Mouse (Mus musculus) common myeloid progenitor, adult 5-6 weeks (primary cell): ENCODE measurements around the gene Mlkl. TPM values are rescaled to one million over a fixed set of nuclear protein-coding genes. Genes with fewer than 3 reads are reported as not detected.
"Not testable (repeated sequence)": the region's sequence is repeated elsewhere in the genome, so short reads cannot be mapped to it uniquely, and the experiment has no call there.

Experiments used
- ATAC-seq: replicated peaks from 2 replicates; pipeline ENCODE4 v1.8.0; 2016; ENCODE audit warnings: low read depth, mild to moderate bottlenecking, moderate TSS enrichment, inconsistent platforms; ENCODE audit not compliant: poor library complexity, severe bottlenecking
- total RNA-seq: library from RNA; stranded (forward); fragments of 200-1000, 187-1606 nt; gene quantifications from 2 replicates; pipeline ENCODE4 v1.2.3, GENCODE M21; 2017

The Mlkl gene
- total RNA-seq, 1 experiment from 2014 or later, result 65.4 TPM

DNA sequence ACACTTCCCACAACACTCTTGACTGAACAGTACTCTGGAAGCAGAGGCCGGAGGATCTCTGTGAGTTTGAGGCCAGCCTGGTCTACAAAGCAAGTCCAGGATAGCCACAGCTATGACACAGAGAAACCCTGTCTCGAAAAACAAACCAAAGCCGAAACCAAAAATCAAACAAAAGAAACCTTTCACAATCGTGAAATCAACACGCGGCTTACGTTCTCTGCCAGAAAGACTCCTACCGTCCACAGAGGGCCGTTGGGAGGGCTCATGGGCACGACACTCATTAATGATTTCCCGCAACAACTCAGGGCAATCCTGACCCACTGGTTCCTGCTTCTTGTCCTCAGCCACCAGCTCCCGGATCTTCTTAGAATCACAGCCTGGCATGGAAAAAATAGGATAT, 23.2 kb downstream of the Mlkl start:
- ATAC-seq, result no peak

DNA sequence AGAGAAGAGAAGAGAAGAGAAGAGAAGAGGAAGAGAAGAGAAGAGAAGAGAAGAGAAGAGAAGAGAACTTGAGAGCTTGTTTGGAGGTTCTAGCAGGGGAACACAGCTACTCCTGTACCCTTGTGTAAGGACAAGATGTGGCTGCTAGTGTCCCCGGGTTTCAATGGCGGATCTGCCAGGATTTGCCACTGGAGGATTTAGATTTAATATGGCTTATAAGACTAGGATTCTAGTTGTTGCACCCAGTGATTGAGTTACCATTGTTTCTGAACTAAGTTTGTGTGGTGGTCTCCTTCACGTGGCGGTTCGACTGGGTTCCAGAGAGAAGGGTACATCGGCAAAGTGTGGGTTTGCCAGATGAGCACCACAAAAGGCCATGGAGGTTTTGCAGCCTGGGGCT, 24.0 kb downstream of the Mlkl start:
- not testable (repeated sequence) for ATAC-seq

DNA sequence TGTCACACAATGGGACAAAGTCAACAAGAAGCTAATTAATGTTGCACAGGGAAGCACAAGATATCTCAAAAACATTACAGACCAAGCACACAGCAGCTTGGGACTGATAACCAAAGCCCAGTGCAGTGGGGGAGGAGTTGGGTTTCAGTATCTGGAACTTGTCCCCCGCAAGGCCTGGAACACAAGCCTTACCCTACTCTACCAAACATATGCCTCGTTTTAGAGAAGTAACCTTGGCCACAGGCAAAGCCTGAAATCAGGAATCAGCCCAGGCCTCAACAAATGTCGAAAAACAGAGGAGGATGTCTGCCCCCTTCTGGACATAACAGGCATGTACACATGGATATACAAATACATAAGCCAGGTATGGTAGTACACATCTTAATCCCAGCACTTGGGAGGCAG, 25.2 kb downstream of the Mlkl start:
- ATAC-seq, result peak; percentile 95

DNA sequence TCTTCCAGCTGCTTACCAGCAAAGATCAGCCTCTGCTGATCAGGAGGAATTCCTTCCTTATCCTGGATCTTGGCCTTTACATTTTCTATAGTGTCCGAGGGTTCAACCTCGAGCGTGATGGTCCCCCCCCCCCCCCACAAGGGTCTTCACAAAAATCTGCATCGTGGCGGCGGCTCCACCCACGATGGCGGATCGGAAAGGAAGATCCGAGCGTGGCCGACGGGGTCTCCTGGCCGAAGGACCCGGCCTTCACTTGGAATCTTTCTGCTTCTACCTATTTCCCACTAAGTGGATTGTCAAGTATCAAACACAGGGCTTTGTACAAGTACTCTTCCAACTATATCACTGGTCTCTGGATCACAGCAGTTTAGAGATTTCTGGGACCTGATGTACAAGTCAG, 28.0 kb downstream of the Mlkl start:
- peak; percentile 46; the same call in 1 of the 2 replicates for ATAC-seq

DNA sequence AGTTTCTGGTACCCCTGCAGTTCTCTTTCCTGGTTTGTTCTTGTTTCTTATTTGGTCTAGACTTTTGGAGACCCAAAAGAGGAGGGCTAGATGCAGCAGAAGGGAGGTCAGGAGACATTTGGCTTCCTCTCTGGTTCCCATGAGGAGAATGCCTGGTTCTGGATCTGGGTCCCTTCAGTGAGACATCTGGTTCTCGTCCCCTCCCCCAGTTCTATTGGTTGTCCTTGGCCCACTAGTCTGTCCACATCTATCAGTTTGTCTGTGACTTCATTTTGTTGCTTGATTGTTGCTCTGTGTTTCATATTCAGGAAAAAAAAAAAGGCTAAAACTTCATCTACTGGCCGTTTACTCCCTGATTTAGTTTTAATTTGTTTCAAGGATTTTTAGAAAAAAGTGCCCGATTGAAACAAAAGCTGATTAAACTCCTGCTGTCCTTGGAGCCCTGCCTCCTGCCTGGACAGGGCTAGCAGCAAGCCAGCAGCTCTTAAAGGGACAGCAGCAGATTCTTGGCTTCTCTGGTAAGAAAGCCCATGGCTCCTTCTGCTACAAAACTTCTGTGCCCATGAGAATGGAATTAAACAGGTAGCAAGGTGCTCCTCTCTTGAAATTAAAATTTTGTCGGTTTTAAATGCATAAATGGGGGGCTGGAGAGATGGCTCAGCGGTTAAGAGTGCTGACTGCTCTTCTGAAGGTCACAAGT, 32.8 kb downstream of the Mlkl start:
- no peak for ATAC-seq

DNA sequence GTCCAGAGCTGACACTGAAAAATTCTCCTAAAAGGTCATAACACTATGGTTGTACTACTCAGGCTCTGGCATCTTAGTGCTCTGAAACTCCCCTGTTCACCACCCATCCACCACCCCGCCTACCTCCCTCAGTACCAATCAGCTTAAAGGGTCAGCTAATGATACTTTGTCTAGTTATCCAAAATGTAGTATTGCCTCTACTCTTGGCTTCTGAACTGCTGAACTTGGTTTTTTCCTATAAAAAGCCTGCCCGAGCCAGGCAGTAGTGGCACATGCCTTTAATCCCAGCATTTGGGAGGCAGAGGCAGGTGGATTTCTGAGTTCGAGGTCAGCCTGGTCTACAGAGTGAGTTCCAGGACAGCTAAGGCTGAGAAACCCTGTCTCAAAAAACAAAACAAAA, 33.6 kb downstream of the Mlkl start:
- ATAC-seq, result no peak

DNA sequence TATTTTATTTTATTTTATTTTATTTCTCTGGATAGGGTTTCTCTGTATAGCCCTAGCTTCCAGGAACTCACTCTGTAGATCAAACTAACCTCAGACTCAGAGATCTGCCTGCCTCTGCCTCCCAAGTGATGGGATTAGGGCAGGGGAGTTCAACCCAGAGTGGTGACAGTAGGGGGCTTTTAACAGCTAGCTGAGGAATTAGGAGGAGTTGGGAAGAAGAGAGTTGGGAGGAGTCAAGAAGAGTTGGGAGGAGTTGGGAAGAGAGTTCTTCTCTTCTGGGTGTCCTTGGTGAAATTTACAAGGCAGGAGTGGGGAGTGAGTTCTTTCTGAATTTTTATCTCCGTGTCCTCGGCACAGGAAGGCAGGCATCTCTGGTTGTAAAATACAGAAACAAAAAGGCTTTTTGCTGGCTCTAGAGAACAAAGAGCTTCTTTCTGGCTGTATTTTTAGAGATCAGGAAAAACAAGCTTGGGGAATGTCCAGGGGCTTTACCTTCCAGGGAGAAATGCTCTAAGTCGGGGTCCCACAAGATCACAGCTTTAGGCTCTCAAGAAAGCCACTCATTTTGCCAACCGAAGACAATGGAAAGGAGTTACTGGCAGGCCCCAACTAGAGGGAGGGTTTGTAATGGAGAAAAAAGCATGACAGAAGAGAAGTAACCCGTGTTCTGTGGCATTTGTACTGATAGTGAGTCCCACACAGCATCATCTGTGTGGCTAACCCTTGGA, 34.7 kb downstream of the Mlkl start:
- ATAC-seq, result not testable (repeated sequence)

DNA sequence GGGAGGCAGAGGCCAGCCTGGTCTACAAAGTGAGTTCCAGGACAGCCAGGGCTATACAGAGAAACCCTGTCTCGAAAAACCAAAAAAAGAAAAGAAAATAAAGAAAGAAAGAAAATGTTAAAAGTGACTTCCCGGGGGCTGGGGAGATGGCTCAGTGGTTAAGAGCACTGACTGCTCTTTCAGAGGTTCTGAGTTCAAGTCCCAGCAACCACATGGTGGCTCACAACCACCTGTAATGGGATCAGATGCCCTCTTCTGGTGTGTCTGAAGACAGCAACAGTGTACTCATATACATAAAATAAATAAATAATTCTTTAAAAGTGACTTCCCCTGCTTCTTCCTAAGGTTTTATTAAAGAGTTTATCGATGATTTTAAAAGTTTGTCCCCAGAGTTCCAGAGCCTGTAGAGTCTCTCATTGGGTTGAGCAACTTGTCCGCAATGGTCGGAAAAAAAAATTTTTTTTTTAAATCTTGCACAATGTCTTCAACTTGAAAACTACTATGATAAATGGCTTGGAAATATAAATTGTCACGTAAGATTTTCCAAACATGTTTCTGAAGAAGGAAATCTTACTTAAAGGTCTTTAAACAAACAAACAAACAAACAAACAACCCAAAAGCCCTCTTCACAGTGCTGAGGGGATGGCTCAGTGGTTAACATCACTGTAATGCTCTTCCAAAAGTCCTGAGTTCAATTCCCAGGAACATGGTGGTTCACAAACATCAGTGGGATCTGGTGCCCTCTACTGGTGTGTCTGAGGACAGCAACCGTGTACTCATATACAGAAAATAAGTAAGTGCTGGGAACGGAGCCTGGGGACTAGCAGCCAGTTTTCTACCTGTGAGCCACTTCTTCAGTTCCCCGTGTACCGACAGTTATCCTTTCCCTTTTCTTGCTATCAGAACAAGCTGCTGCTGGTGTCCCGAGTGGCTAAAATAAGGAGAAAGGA, 37.1 kb downstream of the Mlkl start:
- ATAC-seq, result no peak

DNA sequence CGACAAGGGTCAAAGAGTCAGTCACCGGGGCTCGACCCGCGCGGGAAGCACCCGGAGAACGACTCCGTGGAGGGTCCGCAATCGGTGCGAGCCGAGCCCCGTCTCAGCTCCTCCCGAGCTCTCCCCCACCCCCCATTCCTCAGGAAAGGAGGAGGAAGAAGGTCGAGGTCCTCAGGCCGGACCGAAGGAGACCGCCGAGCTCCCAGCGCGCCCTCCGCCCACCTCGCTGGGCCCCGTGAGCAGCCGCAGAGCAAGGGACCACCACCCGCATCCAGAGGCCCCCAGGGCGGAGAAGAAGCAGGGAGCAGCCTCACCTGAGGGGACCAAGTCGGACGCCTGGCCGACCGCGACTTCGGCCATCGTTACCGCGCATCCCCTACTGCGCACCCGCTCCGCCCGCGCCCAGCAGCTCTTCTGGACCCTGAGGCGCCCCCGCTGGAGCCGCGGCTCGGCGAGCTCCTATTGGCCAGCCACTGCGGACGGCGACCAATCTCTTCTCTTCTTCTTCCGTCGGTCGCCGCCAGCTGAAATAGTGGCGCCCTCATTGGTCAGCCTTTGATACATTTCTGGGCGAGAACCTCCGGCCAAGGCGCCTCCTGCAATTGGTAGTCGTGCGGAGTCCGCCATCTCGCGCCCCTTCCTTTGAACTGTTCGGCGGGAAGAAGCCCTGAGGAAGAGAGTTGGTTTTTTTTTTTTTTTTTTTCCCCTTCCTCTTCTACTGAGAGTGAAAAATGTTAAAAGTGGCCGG, 38.0 kb downstream of the Mlkl start, which contains the start of gene Rfwd3:
TSS of gene Rfwd3 (minus strand) at position 402 of the 748 bp plus-strand sequence.
- ATAC-seq, result peak; percentile 98

DNA sequence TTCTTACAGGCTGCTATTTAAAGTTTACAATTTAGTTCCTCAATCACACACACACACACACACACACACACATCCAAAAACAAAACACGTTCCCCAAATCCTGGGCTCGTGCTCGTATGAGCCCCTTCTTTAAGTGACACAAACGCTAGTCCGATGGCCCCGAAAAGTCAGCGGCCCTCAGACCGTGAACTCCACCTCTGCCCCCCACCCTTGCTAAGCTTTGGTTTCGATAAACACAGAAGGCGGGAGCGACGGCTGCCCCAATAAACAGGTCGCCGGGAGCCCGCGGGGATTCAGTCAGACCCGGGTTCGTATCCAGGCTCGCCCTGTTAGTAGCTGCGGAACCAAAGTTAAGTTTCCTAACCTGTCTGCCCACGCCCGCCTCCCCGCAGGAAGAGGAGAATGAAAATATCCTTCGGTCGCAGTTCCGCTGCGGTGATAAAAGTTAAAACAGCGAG, 38.6 kb downstream of the Mlkl start:
- peak; percentile 34 for ATAC-seq

DNA sequence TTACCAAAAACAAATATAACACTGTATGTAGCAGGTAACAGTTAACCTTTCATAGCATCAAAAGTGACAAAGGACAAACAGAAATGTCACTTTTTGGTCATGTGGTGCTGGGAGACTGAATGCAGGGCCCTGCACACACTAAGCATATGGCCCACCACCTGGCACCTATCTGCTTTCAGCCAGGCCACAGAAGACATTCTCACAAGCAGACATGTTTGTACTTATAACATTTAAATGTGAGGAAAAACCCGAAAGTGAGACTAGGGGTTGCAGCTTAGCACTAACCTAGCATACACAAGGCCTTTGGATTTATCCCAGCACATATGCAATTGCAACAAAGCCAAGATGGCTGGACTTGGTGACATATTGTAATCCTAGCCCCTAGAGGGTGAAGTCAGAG, 40.0 kb downstream of the Mlkl start:
- ATAC-seq, result no peak

DNA sequence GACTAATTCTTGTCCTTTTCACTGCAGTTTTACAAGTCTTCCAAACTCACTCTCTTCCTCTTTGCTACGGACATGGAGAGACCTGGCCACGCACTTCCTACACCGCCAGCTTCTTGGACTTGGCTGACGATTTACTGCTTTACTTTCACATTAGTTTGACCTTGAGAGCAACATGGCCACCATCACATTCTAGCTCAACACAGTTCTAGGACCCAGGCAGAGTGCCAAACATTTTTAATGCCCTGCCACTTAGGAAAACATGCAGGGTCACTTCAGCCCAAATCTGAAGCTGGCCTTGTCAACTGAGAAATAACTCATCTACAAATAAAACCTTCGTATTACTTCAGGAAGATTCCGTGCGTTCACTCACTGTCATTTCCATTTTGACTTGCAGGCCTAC, 46.2 kb downstream of the Mlkl start:
- ATAC-seq, result no peak

DNA sequence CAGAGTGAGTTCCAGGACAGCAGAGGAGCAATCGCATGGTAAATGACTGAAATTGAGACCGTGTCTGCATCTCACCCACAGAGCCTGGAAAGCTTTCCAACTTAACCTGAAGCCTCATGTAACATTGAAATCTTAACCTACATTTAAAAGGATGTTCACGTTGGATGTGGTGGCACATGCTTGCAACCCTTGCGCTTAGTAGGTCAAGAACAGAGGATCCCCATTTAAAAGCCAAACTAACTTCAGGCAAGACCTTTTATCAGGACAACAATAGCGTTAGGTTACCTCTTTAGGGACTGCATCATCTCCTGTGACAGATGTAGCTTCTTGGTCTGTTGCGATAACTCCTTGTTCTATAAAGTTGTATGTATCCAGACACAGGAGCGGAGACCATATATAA, 47.4 kb downstream of the Mlkl start:
- no peak for ATAC-seq

DNA sequence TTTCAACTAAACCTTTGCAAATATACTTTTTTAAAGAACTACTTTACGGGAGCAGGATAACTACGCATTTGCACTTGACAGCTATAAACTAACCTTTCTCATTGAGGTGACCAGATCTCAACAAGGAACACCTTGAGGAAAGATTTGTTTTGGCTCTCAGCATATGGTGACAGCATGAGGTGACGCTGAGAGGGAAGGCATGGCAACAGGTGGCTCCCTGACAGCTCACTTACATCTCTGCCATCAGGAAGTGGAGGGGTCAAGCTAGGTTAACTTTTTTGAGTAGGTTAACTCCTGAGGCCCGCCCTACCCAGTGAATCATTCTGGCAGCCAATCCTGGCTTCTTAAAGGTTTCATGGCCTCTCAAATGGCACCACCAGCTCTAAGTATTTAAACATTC, 52.4 kb downstream of the Mlkl start:
- no peak for ATAC-seq

DNA sequence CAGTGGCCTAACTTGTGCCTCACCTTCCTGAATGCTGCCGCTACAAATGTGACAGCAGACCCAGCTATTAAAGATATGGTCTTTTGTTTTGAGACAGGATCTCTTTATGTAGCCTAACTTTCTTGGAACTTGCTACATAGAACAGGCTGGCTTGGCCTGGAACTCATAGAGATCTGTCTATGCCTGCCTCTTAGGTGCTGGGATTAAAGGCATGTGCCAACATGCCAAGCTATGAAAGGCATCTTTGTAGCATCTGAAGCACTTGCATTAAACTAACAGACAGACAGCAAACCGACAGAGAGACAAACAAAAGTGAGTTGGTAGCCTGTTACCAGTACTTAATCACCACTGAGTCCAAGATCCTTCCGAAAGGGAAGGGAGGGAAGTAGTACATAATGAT, 55.9 kb downstream of the Mlkl start:
- ATAC-seq, result no peak

DNA sequence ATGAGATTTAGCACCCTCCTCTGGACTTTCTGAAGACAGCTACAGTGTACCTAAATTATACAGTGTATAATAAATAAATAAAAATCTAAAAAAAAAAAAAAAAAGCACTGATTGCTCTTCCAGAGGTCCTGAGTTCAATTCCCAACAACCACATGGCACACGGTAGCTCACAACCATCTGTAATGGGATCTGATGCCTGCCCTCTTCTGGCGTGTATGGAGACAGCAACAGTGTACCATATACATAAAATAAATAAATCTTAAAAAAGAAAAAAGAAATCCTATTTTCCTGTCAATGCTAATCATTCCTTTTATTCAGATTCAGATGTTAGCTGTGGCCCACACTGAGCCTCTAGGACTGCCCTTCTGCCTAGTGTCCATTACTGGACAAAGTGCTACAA, 69.7 kb downstream of the Mlkl start:
- ATAC-seq, result no peak

DNA sequence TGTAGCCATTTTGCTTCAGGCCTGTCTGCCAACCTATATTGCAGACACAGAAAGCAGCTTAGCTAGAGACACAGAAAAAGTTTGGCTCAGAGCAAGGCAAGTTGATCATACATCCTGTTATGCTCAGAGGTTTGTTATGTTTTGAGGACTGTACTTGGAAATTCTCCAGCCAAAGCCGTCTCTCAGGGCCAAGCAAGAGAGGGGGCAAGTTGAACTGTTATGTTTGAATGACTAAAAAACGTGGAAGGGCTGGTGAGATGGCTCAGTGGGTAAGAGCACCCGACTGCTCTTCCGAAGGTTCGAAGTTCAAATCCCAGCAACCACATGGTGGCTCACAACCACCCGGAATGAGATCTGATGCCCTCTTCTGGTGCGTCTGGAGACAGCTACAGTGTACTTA, 71.8 kb downstream of the Mlkl start:
- ATAC-seq, result not testable (repeated sequence)

DNA sequence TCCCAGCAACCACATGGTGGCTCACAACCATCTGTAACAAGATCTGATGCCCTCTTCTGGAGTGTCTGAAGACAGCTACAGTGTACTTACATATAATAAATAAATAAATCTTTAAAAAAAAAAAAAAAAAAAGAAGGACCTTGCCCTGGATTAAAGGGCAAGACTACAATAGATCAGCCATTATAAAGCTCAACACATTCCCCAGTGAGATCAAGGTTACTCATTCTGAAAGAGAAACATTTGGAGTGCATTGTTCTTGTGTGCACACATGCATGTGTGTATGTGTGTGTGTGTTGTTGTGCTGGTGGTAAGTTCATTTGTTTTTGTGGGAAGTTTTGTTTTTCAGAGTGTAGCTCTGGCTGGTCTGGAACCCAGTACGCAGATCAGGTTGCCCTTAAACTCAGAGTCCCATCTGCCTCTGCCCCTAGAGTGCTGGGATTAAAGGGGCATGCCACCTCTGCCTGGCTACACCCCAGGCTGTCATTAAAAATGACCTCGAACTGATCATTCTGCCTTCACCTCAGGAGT, 73.2 kb downstream of the Mlkl start:
- ATAC-seq, result no peak

DNA sequence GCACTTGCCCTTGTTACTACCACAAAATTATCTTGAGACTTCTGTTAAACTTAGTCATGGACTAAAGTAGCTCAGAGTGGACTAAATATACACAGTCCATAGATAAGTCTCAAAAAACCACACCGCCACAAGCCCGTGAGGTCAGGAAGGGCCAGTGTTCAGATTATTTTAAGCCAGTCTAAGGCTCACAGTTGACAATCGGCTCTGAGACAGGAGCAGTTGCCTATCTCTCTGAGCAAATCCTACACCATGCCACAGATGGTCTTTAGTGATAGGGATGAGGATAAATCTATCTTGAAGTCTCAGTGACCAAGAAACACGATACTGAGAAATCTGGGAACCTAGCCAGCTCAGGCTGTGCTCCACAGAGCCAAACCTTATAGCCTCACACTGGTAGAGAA, 76.0 kb downstream of the Mlkl start:
- ATAC-seq, result peak; percentile 64
